Mouse (Mus musculus) cerebellum, adult 2 months (tissue): ENCODE results near the gene Trim38. TPM values are rescaled to one million over a fixed set of nuclear protein-coding genes. Genes with fewer than 3 reads are reported as not detected.
A peak's percentile ranks its signal among the peaks of the same experiment; 100 is the strongest.
"Not testable (repeated sequence)": the region's sequence is repeated elsewhere in the genome, so short reads cannot be mapped to it uniquely, and the experiment has no call there.

Experiments used
- DNase-seq, 2 experiments: peaks; one replicate each; pipeline ENCODE4 v3.0.0; 2021
- H3K27ac ChIP-seq: fragments of 200-500 bp; 2 replicates; pipeline ENCODE4 v1.5.1; 2012; ENCODE audit warnings: low read length, control low read depth, inconsistent platforms; ENCODE audit not compliant: insufficient read depth
- H3K27me3 ChIP-seq: fragments of 200-500 bp; 2 replicates; pipeline ENCODE4 v1.6.1; 2012; ENCODE audit warnings: inconsistent platforms, mild to moderate bottlenecking, low read length, moderate library complexity; ENCODE audit not compliant: control insufficient read depth, insufficient read depth
- H3K4me1 ChIP-seq: fragments of 200-500 bp; 2 replicates; pipeline ENCODE4 v1.6.1; 2011; ENCODE audit warnings: low read length; ENCODE audit not compliant: control insufficient read depth, insufficient read depth
- H3K4me3 ChIP-seq: fragments of 200-500 bp; replicated peaks from 2 replicates; pipeline ENCODE3; 2011; ENCODE audit warnings: mild to moderate bottlenecking, low read depth, low read length, control low read depth; ENCODE audit not compliant: insufficient read depth
- CTCF ChIP-seq: fragments of 200-500 bp; IDR thresholded peaks from 2 replicates; pipeline ENCODE4 v1.5.1; 2011; ENCODE audit warnings: low read depth, mild to moderate bottlenecking, control low read depth, low read length, moderate library complexity, borderline replicate concordance; ENCODE audit not compliant: insufficient read depth
- POLR2A ChIP-seq: fragments of 200-500 bp; IDR thresholded peaks from 2 replicates; pipeline ENCODE4 v1.6.1; 2011; ENCODE audit warnings: low read length, control low read depth, borderline replicate concordance; ENCODE audit not compliant: insufficient read depth
- WGBS: fragments of 180-500 bp; shearing (Covaris S2); methylation state at CpG from one replicate; pipeline ENCODE4 v1.1.7; 2018; 5-methylcytosine and 5-hydroxymethylcytosine counted together
- polyA plus RNA-seq: library from polyadenylated mRNA; depleted of rRNA; stranded (reverse); fragments of >200 nt; gene quantifications from 2 replicates; pipeline ENCODE4 v1.2.3, GENCODE M21; 2012; rRNA removed

Trim38 gene
- polyA plus RNA-seq, result 0.08 and 0.10 TPM in 2 replicates

DNA sequence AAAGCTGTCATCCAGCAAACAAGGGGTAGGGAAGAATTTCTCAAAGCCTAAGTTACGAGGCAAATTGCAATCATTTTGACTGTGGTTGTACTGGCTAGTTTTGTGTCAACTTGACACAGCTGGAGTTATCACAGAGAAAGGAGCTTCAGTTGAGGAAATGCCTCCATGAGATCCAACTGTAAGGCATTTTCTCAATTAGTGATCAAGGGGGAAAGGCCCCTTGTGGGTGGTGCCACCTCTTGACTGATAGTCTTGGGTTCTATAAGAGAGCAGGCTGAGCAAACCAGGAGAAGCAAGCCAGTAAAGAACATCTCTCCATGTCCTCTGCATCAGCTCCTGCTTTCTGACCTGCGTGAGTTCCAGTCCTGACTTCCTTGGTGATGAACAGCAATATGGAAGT is at the start of gene Trim38:
Gene Trim38, plus strand, starts transcription at position 301 of the 400 bp plus-strand sequence.
- not testable (repeated sequence) for DNase-seq, H3K4me3 ChIP-seq, H3K4me1 ChIP-seq, H3K27ac ChIP-seq, H3K27me3 ChIP-seq
- WGBS, result 87% methylated on average over 2 of the region's 2 CpGs

- TF ChIP-seq CTCF (no peak), POLR2A (no peak)
- Histone ChIP-seq H3K4me1 (no peaks in the 10 kb centered on the region), H3K27ac (no peak overlapping the region), H3K4me3 (no peak overlapping the region), H3K27me3 (no peaks in the 10 kb centered on the region)
- 83% methylated on average over 4 of the region's 4 CpGs for WGBS
- no peak for DNase-seq
These were observed 45.5 kb upstream of the Trim38 start for GRCm38 (mm10) chr13:23724239-23724638.

- 22% methylated on average over 1 of the region's 1 CpGs for WGBS
- no peaks in the 10 kb centered on the region for H3K27me3 ChIP-seq
These were observed 44.5 kb upstream of the Trim38 start for GRCm38 (mm10) chr13:23725213-23725612.

DNA sequence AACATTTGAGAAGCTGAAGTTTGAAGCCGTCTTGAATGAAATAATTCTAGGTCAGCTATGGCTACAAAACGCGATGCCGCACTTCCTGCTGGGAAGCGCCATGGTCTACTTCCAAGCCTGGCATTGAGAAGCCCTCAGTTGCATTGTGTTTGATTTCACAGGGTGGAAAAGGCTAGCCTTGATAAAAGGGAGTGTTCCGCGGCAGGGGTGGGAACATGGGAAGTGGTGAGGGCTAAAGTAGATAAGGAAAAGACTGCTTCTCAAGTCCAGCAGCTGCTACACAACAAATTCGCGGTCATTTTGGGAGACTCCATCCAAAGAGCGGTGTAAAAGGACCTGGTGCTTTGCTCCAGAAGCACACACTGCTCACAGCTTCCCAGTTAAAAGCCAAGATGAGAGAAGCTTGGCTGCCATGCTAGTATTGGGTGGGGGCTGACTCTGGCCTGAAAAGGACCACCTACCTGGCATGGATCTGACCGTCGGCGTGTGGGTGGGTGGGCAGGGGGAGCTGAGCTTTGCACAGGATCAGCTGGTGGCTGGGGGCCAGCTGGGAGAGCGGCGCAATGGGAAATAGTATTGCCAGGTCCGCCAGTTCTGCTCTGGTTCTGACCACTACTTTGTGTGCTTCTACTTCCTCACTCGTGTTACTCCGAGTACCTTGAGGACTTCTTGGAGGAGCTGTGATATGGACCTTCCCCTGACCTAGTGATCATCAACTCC is 41.1 kb upstream of the Trim38 start:
- Histone ChIP-seq H3K27me3 (no peaks in the 10 kb centered on the region), H3K27ac (no peak overlapping the region), H3K4me3 (no peak overlapping the region)

More at GRCm38 (mm10) chr13:23725213-23725612, 44.5 kb upstream of the Trim38 start:
- Histone ChIP-seq H3K27ac (no peak overlapping the region), H3K4me3 (no peak overlapping the region), H3K4me1 (no peaks in the 10 kb centered on the region)
- no peak for TF ChIP-seq POLR2A
- DNase-seq, result no peak

DNA sequence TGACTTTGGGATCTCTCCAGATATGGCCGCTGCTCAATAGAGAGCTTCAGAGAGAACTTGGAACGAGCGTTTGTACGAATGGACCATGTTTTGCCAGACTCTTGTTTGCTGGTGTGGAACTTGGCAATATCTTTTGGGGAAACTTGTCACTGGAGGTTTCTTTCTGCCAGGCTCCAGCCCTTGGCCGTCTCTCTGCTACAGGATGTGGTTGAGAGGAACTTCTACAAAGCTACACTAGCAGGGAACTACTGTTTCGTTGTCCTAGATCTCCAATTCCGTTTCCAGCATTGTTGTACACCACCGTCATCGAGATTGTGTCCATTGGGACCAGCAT is 40.6 kb upstream of the Trim38 start:
- Histone ChIP-seq H3K4me3 (no peak overlapping the region), H3K27ac (no peak overlapping the region), H3K4me1 (no peaks in the 10 kb centered on the region), H3K27me3 (no peaks in the 10 kb centered on the region)
- DNase-seq, result no peak
- TF ChIP-seq POLR2A (no peak), CTCF (no peak)
- 72% methylated on average over 9 of the region's 9 CpGs for WGBS

More for the DNA sequence above, 41.1 kb upstream of the Trim38 start:
- DNase-seq, result no peak
- 48% methylated on average over 18 of the region's 18 CpGs for WGBS
- no peaks in the 10 kb centered on the region for H3K4me1 ChIP-seq
- TF ChIP-seq CTCF (no peak), POLR2A (no peak)

- no peaks in the 10 kb centered on the region for H3K4me1 ChIP-seq
- TF ChIP-seq POLR2A, result no peak
- TF ChIP-seq CTCF, result no peak
- WGBS, result 95% methylated on average over 5 of the region's 5 CpGs
- no peak overlapping the region for H3K4me3 ChIP-seq
- no peak overlapping the region for H3K27ac ChIP-seq
- DNase-seq, result no peak
- H3K27me3 ChIP-seq, result no peaks in the 10 kb centered on the region
These were observed 40.0 kb upstream of the Trim38 start for GRCm38 (mm10) chr13:23729706-23730105.

GRCm38 (mm10) chr13:23730479-23730878 is 39.2 kb upstream of the Trim38 start:
- WGBS, result 54% methylated on average over 8 of the region's 8 CpGs

GRCm38 (mm10) chr13:23732156-23732804 is 37.4 kb upstream of the Trim38 start:
- TF ChIP-seq CTCF, result peak; percentile 43; the same call in 1 of the 2 replicates
- TF ChIP-seq POLR2A, result no peak
- WGBS, result 17% methylated on average over 8 of the region's 8 CpGs
- Histone ChIP-seq H3K27ac (no peak overlapping the region), H3K27me3 (no peaks in the 10 kb centered on the region), H3K4me3 (no peak overlapping the region), H3K4me1 (no peaks in the 10 kb centered on the region)
- peak in 1 of 2 experiments; percentile 37 for DNase-seq

More at GRCm38 (mm10) chr13:23730479-23730878, 39.2 kb upstream of the Trim38 start:
- no peak for TF ChIP-seq CTCF
- TF ChIP-seq POLR2A, result no peak
- Histone ChIP-seq H3K27ac (no peak overlapping the region), H3K4me1 (no peaks in the 10 kb centered on the region), H3K4me3 (no peak overlapping the region), H3K27me3 (no peaks in the 10 kb centered on the region)
- DNase-seq, result no peak
